Mouse (Mus musculus): ENCODE measurements around the gene Olfr1467. TPM values are rescaled to one million over a fixed set of nuclear protein-coding genes. Genes with fewer than 3 reads are reported as not detected.

The Olfr1467 gene
- total RNA-seq (2022), result not detected

- DNase-seq, result no peak
Observed at GRCm38 (mm10) chr19:13361936-13362335, at the start of gene Olfr1467. Gene Olfr1467, plus strand, starts transcription at chr19:13362236.

DNA sequence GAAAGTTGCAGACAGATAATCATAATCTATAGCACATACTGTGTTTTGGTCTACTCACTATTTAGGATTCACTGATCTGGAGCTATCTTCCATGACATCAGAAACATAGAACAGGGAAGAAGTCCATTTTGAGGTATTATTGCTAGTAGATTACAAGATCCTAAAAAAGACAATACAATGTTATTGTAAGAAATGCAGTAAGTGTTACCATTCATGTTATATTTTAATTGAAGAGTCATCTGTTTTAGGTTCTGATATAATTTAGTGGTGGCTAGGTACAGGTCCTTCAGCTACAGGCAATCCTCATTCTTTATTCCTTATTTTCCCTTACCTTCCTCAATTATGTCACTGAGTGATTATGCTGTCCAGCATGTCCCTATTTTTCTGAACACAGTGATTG, 46.6 kb upstream of the Olfr1467 start, which contains the start of gene Olfr1465:
Gene Olfr1465, minus strand, starts transcription at position 101 of the 400 bp plus-strand sequence.
- DNase-seq, result no peak

GRCm38 (mm10) chr19:13338562-13338961, 23.5 kb upstream of the Olfr1467 start, which contains the start of gene Olfr1466:
Gene Olfr1466, plus strand, starts transcription at chr19:13338862.
- DNase-seq, result no peak

- DNase-seq, result no peak
Observed at GRCm38 (mm10) chr19:13407549-13407948, 45.5 kb downstream of the Olfr1467 start, which contains the start of gene Olfr1469. Gene Olfr1469, plus strand, starts transcription at chr19:13407849.

Other genes starting within 250 kb of the Olfr1467 start
- under 1 TPM; 0.06 to 0.25 (median 0.12) TPM for gene Olfr1459, start 212.7 kb upstream of the Olfr1467 start, total RNA-seq (2022)
- not detected for gene Olfr1461, start 199.2 kb upstream of the Olfr1467 start, total RNA-seq (2022)
- gene Olfr1462, start 176.5 kb upstream of the Olfr1467 start, total RNA-seq (2022), result not detected
- not detected for gene Olfr1463, start 130.9 kb upstream of the Olfr1467 start, total RNA-seq (2022)
- gene Olfr1465, start 46.7 kb upstream of the Olfr1467 start, total RNA-seq (2022), result not detected
- not detected for gene Olfr1466, start 23.4 kb upstream of the Olfr1467 start, total RNA-seq (2022)
- not detected for gene Olfr1469, start 45.6 kb downstream of the Olfr1467 start, total RNA-seq (2022)
- gene Olfr1471, start 81.2 kb downstream of the Olfr1467 start, total RNA-seq (2022), result not detected
- not detected for gene Olfr1472, start 93.8 kb downstream of the Olfr1467 start, total RNA-seq (2022)
- not detected for gene Olfr1474, start 107.3 kb downstream of the Olfr1467 start, total RNA-seq (2022)
- not detected for gene Olfr1475, start 118.0 kb downstream of the Olfr1467 start, total RNA-seq (2022)
- gene Olfr1477, start 138.3 kb downstream of the Olfr1467 start, total RNA-seq (2022), result not detected
- not detected for gene Olfr1480, start 165.7 kb downstream of the Olfr1467 start, total RNA-seq (2022)
- gene Olfr1484, start 221.3 kb downstream of the Olfr1467 start, total RNA-seq (2022), result not detected

Data from adrenal gland, adult 8-10 months (tissue).